Mouse (Mus musculus) spleen, adult 2 months (tissue): ENCODE measurements around the gene 1700067K01Rik.
A peak's percentile ranks its signal among the peaks of the same experiment; 100 is the strongest.

Experiments
- CTCF ChIP-seq: fragments of 200-500 bp; IDR thresholded peaks from 2 replicates; pipeline ENCODE4 v1.5.1; 2011; ENCODE audit warnings: mild to moderate bottlenecking, inconsistent platforms; ENCODE audit not compliant: insufficient read depth, insufficient read length, insufficient replicate concordance; ENCODE audit errors: extremely low read depth
- POLR2A ChIP-seq: fragments of 200-500 bp; IDR thresholded peaks from 2 replicates; pipeline ENCODE4 v1.6.1; 2011; ENCODE audit warnings: low read depth, low read length, inconsistent platforms

DNA sequence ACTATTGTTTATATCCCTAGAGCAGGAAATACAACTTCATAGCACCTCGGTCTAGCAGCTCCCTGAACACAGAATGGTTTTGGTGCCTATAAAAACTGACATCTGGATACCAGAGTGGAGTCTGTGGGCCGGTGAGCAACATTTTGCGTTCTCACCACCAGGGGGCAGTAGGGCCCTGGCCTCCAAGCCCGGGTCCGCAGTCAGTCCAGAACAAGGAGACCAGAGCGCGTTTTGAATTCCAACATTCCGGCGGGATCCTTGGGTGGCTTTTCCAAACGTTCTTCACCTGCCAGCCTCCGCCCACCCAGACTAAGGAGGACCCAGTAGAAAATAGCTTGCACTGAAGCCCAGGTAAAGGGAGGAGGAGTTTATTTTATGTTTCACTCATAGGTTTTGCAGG lies 8.6 kb downstream of the 1700067K01Rik start:
- TF ChIP-seq CTCF (peak; percentile 88), POLR2A (no peak)
